Mouse (Mus musculus): ENCODE results near the gene Socs5.

GRCm38 (mm10) chr17:87181683-87182346 is 74.3 kb downstream of the Socs5 start:
- TF ChIP-seq POLR2A (IDR thresholded peaks at IDR 0.05; ENCODE audit: extremely low read depth, insufficient read depth, low read length) = no peak
- no peak for TF ChIP-seq CTCF (IDR thresholded peaks at IDR 0.05; ENCODE audit: low read depth, low read length)
